Mouse (Mus musculus) hindbrain, embryonic 13.5 days (tissue): ENCODE measurements around the gene G430095P16Rik. TPM values are rescaled to one million over a fixed set of nuclear protein-coding genes. Genes with fewer than 3 reads are reported as not detected.

ENCODE experiments used
- ATAC-seq: fragments of 200-750 bp; cut with Nextera tagmentation; 2 replicates; pipeline ENCODE4 v1.8.0; 2017; ENCODE audit warnings: moderate TSS enrichment; ENCODE audit not compliant: low FRiP score
- H3K27ac ChIP-seq: fragments of 300-500 bp; sonication (generic); 2 replicates; pipeline ENCODE4 v1.5.1; 2015; ENCODE audit warnings: inconsistent platforms, mild to moderate bottlenecking, moderate library complexity
- H3K27me3 ChIP-seq: fragments of 300-500 bp; sonication (generic); 2 replicates; pipeline ENCODE4 v1.6.1; 2015; ENCODE audit warnings: mild to moderate bottlenecking, inconsistent platforms
- H3K36me3 ChIP-seq: fragments of 300-500 bp; sonication (generic); 2 replicates; pipeline ENCODE4 v1.6.1; 2015; ENCODE audit warnings: mild to moderate bottlenecking, inconsistent platforms
- H3K4me1 ChIP-seq: fragments of 300-500 bp; sonication (generic); replicated peaks from 2 replicates; pipeline ENCODE4 v1.6.1; 2015; ENCODE audit warnings: inconsistent platforms
- H3K4me2 ChIP-seq: fragments of 300-500 bp; sonication (generic); 2 replicates; pipeline ENCODE4 v1.6.1; 2015; ENCODE audit warnings: inconsistent platforms, mild to moderate bottlenecking, moderate library complexity
- H3K4me3 ChIP-seq: fragments of 300-500 bp; sonication (generic); 2 replicates; pipeline ENCODE4 v1.5.1; 2015; ENCODE audit warnings: mild to moderate bottlenecking, inconsistent platforms
- H3K9ac ChIP-seq: fragments of 300-500 bp; sonication (generic); 2 replicates; pipeline ENCODE4 v1.6.1; 2015; ENCODE audit warnings: mild to moderate bottlenecking, inconsistent platforms
- H3K9me3 ChIP-seq: fragments of 300-500 bp; sonication (generic); 2 replicates; pipeline ENCODE4 v1.6.1; 2016; ENCODE audit warnings: inconsistent platforms
- WGBS: fragments of 180-500 bp; shearing (Covaris S2); methylation state at CpG from one replicate; pipeline ENCODE4 v1.1.7; 2015; 5-methylcytosine and 5-hydroxymethylcytosine counted together
- polyA plus RNA-seq: library from polyadenylated mRNA; unstranded; fragments of >200 nt; fragmentation: Nextera tagmentation; extraction: Ambion mirVana; gene quantifications from 2 replicates; pipeline ENCODE4 v1.2.1, GENCODE M21; 2015

G430095P16Rik gene
- 1.0 and 2.3 TPM in 2 replicates for polyA plus RNA-seq

- peak within 1 kb of the TSS; percentile 89 for H3K27ac ChIP-seq
- H3K36me3 ChIP-seq = peaks cover 32% of the 10 kb centered on the region
- peaks cover 66% of the 10 kb centered on the region for H3K27me3 ChIP-seq
- H3K4me2 ChIP-seq = peak within 1 kb of the TSS; percentile 26
- WGBS = 13% methylated on average over 10 of the region's 10 CpGs
- no peaks in the 10 kb centered on the region for H3K9me3 ChIP-seq
- ATAC-seq = peak; percentile 83
- peak within 1 kb of the TSS; percentile 63 for H3K9ac ChIP-seq
- no peak within 1 kb of the TSS for H3K4me3 ChIP-seq
- H3K4me1 ChIP-seq = peaks cover 57% of the 10 kb centered on the region
Observed at GRCm38 (mm10) chr8:84722850-84723570, at the start of gene G430095P16Rik. G430095P16Rik (plus strand) TSS chr8:84723007.

- ATAC-seq = no peak
- Histone ChIP-seq H3K4me2 (no peak overlapping the region), H3K27ac (no peak overlapping the region), H3K36me3 (peaks cover 51% of the 10 kb centered on the region), H3K9ac (no peak overlapping the region), H3K27me3 (no peaks in the 10 kb centered on the region), H3K4me3 (no peak overlapping the region), H3K4me1 (0 out of 2 replicates have a peak, but pooled peaks cover 6% of the 10 kb centered on the region), H3K9me3 (no peaks in the 10 kb centered on the region)
- 93% methylated on average over 5 of the region's 5 CpGs for WGBS
Observed at GRCm38 (mm10) chr8:84677305-84677704, 45.5 kb upstream of the G430095P16Rik start.

- H3K27ac ChIP-seq = no peak overlapping the region
- 89% methylated on average over 2 of the region's 2 CpGs for WGBS
Observed at GRCm38 (mm10) chr8:84681476-84681875, 41.3 kb upstream of the G430095P16Rik start.

GRCm38 (mm10) chr8:84682257-84682656, 40.5 kb upstream of the G430095P16Rik start:
- WGBS = 93% methylated on average over 2 of the region's 2 CpGs
- no peak overlapping the region for H3K4me2 ChIP-seq
- peaks cover 13% of the 10 kb centered on the region for H3K36me3 ChIP-seq
- H3K27me3 ChIP-seq = no peaks in the 10 kb centered on the region
- no peak overlapping the region for H3K4me3 ChIP-seq
- no peaks in the 10 kb centered on the region for H3K9me3 ChIP-seq
- ATAC-seq = no peak
- no peak overlapping the region for H3K27ac ChIP-seq
- peaks cover 42% of the 10 kb centered on the region for H3K4me1 ChIP-seq
- 0 out of 2 replicates have a peak overlapping the region, but pooled peaks have one; percentile 13 for H3K9ac ChIP-seq

More at GRCm38 (mm10) chr8:84681476-84681875, 41.3 kb upstream of the G430095P16Rik start:
- no peak overlapping the region for H3K4me3 ChIP-seq
- no peak for ATAC-seq
- no peaks in the 10 kb centered on the region for H3K9me3 ChIP-seq
- H3K27me3 ChIP-seq = no peaks in the 10 kb centered on the region
- no peak overlapping the region for H3K9ac ChIP-seq
- peaks cover 37% of the 10 kb centered on the region for H3K4me1 ChIP-seq
- H3K36me3 ChIP-seq = peaks cover 20% of the 10 kb centered on the region
- H3K4me2 ChIP-seq = no peak overlapping the region

DNA sequence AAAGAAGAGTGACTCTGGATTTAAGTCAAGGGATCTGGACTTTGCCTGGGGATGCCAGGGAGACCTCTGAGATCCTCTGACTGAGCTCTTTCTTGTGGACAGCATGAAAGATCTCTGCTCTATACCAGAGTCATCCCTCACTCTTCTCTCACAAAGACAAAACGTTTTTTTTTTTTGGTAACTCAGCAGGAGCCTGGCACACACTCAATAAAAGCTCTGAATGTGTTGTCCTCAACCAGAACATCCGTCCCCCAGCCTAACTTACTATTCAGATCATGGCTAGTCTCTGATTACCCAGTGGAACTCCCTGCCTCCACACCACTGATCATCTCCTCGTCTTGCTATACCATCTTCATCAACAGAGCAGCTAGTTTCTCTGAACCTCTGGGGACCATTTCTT, 38.3 kb upstream of the G430095P16Rik start:
- peaks cover 11% of the 10 kb centered on the region for H3K36me3 ChIP-seq
- no peak overlapping the region for H3K9ac ChIP-seq
- peak overlapping the region; percentile 35 for H3K27ac ChIP-seq
- H3K4me3 ChIP-seq = no peak overlapping the region
- no peaks in the 10 kb centered on the region for H3K9me3 ChIP-seq
- WGBS = 24% methylated on average over 3 of the region's 3 CpGs
- ATAC-seq = no peak
- no peaks in the 10 kb centered on the region for H3K27me3 ChIP-seq
- peaks cover 52% of the 10 kb centered on the region for H3K4me1 ChIP-seq
- H3K4me2 ChIP-seq = no peak overlapping the region

DNA sequence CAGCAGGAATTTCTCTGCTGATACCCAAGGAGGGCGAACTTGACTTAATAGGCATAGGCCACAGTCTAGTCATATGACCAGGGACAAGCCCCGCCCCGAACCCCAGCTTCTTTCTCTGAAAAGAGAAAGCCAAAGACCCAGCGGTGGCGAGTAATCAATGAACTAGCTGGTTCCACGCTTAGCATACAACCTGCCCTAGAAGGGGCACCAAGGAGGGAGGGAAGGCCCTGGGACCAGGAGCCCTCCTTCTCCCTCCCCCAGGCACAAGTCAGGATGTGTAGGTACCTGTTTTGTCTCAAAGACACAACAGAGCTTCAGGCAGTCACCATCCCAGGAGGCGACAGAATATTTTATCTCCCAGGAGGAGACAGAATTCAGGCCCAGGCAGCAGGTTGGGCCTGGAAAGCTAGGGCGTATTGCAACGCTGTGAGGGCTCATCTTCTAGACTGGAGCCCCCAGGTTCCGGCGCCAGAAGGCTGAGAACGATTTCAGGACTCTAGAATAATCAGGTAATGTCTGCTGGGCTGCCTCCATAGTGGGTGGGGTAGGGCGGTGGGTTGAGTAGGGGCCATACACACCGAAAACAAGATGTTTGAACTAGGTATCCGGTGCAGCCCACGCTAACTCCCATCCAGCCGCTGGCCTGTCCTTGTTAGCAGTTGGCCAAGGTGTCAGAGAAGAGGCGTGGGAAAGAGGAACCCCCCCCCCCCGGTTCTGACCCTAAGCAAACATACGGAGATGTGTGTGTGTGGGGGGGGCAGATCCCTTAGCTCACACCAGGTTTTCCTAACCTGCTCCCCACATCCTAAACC, 36.4 kb upstream of the G430095P16Rik start, which contains the start of gene Trmt1:
TSS of gene Trmt1 (plus strand) at position 117 of the 812 bp plus-strand sequence.
- WGBS = 6% methylated on average over 20 of the region's 20 CpGs
- ATAC-seq = no peak
- H3K4me1 ChIP-seq = peaks cover 57% of the 10 kb centered on the region

GRCm38 (mm10) chr8:84687003-84687704, 35.7 kb upstream of the G430095P16Rik start:
- peaks cover 17% of the 10 kb centered on the region for H3K36me3 ChIP-seq
- peak; percentile 22; the same call in 1 of the 2 replicates for ATAC-seq
- peak overlapping the region; percentile 99 for H3K9ac ChIP-seq
- H3K4me1 ChIP-seq = peaks cover 56% of the 10 kb centered on the region
- H3K27ac ChIP-seq = peak overlapping the region; percentile 89
- H3K9me3 ChIP-seq = no peaks in the 10 kb centered on the region
- H3K27me3 ChIP-seq = no peaks in the 10 kb centered on the region
- H3K4me2 ChIP-seq = peak overlapping the region; percentile 95
- H3K4me3 ChIP-seq = peak overlapping the region; percentile 100
- WGBS = under 1% methylated on average over 56 of the region's 62 CpGs

More for the DNA sequence above, 36.4 kb upstream of the G430095P16Rik start, which contains the start of gene Trmt1:
- Histone ChIP-seq H3K27ac (peak within 1 kb of the TSS; percentile 89), H3K4me2 (peak within 1 kb of the TSS; percentile 95), H3K9ac (peak within 1 kb of the TSS; percentile 99), H3K36me3 (peaks cover 15% of the 10 kb centered on the region), H3K9me3 (no peaks in the 10 kb centered on the region), H3K4me3 (peak within 1 kb of the TSS; percentile 100), H3K27me3 (no peaks in the 10 kb centered on the region)

DNA sequence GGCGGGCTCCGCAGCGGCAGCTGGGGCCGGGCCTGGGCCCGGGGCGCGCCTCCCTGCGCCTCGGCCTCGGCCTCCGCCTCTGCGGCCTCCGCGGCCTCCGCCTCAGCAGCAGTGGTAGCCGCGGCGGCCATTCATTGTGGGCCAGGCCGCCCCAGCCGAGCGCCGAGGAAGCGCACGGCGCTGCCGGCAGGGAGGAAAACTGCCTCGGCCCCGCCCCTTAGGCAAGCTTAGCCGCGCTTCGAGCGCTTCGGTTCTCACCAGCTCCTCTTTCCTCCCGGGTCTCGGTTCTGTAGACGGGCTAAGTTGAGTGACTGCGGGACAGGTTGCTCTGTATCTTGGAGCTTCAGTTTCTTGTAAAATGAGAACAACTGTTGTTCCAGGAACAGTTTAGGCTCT, 35.1 kb upstream of the G430095P16Rik start, which contains the start of gene Nacc1:
TSS of gene Nacc1 (minus strand) at position 158 of the 396 bp plus-strand sequence.
- H3K4me1 ChIP-seq = peaks cover 56% of the 10 kb centered on the region
- peak within 1 kb of the TSS; percentile 100 for H3K4me3 ChIP-seq
- WGBS = 0% methylated on average over 37 of the region's 37 CpGs
- ATAC-seq = peak; percentile 78
- peak within 1 kb of the TSS; percentile 99 for H3K9ac ChIP-seq
- no peaks in the 10 kb centered on the region for H3K9me3 ChIP-seq
- peaks cover 17% of the 10 kb centered on the region for H3K36me3 ChIP-seq
- H3K27ac ChIP-seq = peak within 1 kb of the TSS; percentile 89
- no peaks in the 10 kb centered on the region for H3K27me3 ChIP-seq
- peak within 1 kb of the TSS; percentile 95 for H3K4me2 ChIP-seq

GRCm38 (mm10) chr8:84689091-84689915, 33.5 kb upstream of the G430095P16Rik start:
- Histone ChIP-seq H3K4me2 (peak overlapping the region; percentile 95), H3K4me3 (peak overlapping the region; percentile 100), H3K36me3 (peaks cover 30% of the 10 kb centered on the region), H3K9ac (peak overlapping the region; percentile 85), H3K4me1 (peaks cover 46% of the 10 kb centered on the region), H3K27me3 (no peaks in the 10 kb centered on the region), H3K27ac (peak overlapping the region; percentile 56), H3K9me3 (no peaks in the 10 kb centered on the region)
- under 1% methylated on average over 47 of the region's 47 CpGs for WGBS
- peak; percentile 87 for ATAC-seq

DNA sequence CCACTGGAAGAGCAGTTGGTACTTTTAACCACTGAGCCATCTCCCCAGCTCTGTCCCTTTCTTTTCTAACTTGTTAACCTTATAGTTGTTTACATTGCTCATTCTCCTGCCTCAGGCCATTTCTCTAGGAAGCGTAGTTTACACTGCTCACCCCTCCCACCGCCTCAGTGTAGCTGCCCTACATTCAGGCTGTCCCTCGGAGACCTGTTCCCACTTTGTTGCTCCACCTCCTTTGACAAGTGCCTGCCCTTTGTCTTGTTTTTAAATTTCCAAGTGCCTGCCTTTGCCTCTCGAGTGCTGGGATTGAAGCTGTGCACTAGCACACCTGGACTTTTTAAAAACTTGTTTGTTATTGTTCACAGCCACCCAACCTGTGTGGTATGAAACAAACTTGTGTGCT, 29.5 kb upstream of the G430095P16Rik start:
- H3K9me3 ChIP-seq = no peaks in the 10 kb centered on the region
- no peak overlapping the region for H3K4me2 ChIP-seq
- no peak for ATAC-seq
- H3K4me1 ChIP-seq = peaks cover 17% of the 10 kb centered on the region
- no peak overlapping the region for H3K27ac ChIP-seq
- H3K9ac ChIP-seq = no peak overlapping the region
- no peaks in the 10 kb centered on the region for H3K27me3 ChIP-seq
- no peak overlapping the region for H3K4me3 ChIP-seq
- H3K36me3 ChIP-seq = peaks cover 61% of the 10 kb centered on the region
- 76% methylated on average over 4 of the region's 4 CpGs for WGBS

- H3K36me3 ChIP-seq = peaks cover 78% of the 10 kb centered on the region
- H3K4me2 ChIP-seq = no peak overlapping the region
- no peak overlapping the region for H3K27ac ChIP-seq
- H3K9me3 ChIP-seq = no peaks in the 10 kb centered on the region
- no peak for ATAC-seq
- H3K27me3 ChIP-seq = peaks cover 4% of the 10 kb centered on the region; the same call in 1 of the 2 replicates
- H3K4me1 ChIP-seq = peaks cover 7% of the 10 kb centered on the region
- no peak overlapping the region for H3K9ac ChIP-seq
- no peak overlapping the region for H3K4me3 ChIP-seq
- WGBS = 94% methylated on average over 6 of the region's 6 CpGs
Observed at GRCm38 (mm10) chr8:84695140-84695539, 27.7 kb upstream of the G430095P16Rik start.
